Mouse (Mus musculus) small intestine, adult 2 months (tissue): ENCODE data around the gene Tph2.

Source experiments
- CTCF ChIP-seq: fragments of 200-500 bp; IDR thresholded peaks from 2 replicates; pipeline ENCODE4 v1.5.1; 2012; ENCODE audit warnings: low read depth, mild to moderate bottlenecking, control low read depth, inconsistent platforms, low read length, moderate library complexity, mixed read lengths; ENCODE audit not compliant: insufficient replicate concordance, insufficient read length; ENCODE audit errors: extremely low read depth
- POLR2A ChIP-seq: fragments of 200-500 bp; IDR thresholded peaks from 2 replicates; pipeline ENCODE4 v1.6.1; 2012; ENCODE audit warnings: low read depth, mild to moderate bottlenecking, control low read depth, inconsistent platforms, low read length, moderate library complexity

GRCm38 (mm10) chr10:115050178-115050577 is 134.6 kb downstream of the Tph2 start:
- TF ChIP-seq CTCF (no peak), POLR2A (no peak)
